Mouse (Mus musculus) cerebellum, postnatal 14 days (tissue): Measurements from ENCODE around the gene Wwtr1.

Source experiments
- DNase-seq, 2 experiments: peaks; one replicate each; pipeline ENCODE4 v3.0.0; 2021; ENCODE audit warnings: mixed read lengths in 2 of 2

Wwtr1 gene

GRCm38 (mm10) chr3:57511816-57512586, 63.7 kb downstream of the Wwtr1 start:
- peak; percentile 14 to 33 for DNase-seq

GRCm38 (mm10) chr3:57509945-57510675, 65.6 kb downstream of the Wwtr1 start:
- DNase-seq = no peak

GRCm38 (mm10) chr3:57505991-57506390, 69.7 kb downstream of the Wwtr1 start:
- peak; percentile 76 to 87 for DNase-seq

- peak; percentile 35 to 40 for DNase-seq
Observed at GRCm38 (mm10) chr3:57504756-57505155, 71.0 kb downstream of the Wwtr1 start.

- DNase-seq = no peak
Observed at GRCm38 (mm10) chr3:57501596-57502220, 74.0 kb downstream of the Wwtr1 start.

GRCm38 (mm10) chr3:57500846-57501245, 74.9 kb downstream of the Wwtr1 start:
- no peak for DNase-seq

- no peak for DNase-seq
Observed at GRCm38 (mm10) chr3:57497791-57498190, 77.9 kb downstream of the Wwtr1 start.

GRCm38 (mm10) chr3:57496428-57496827, 79.3 kb downstream of the Wwtr1 start:
- no peak for DNase-seq

- no peak for DNase-seq
Observed at GRCm38 (mm10) chr3:57487455-57488153, 88.1 kb downstream of the Wwtr1 start.

- DNase-seq = no peak
Observed at GRCm38 (mm10) chr3:57486068-57486467, 89.6 kb downstream of the Wwtr1 start.

- no peak for DNase-seq
Observed at GRCm38 (mm10) chr3:57481981-57482380, 93.7 kb downstream of the Wwtr1 start.

- DNase-seq = no peak
Observed at GRCm38 (mm10) chr3:57480640-57481039, 95.1 kb downstream of the Wwtr1 start.

GRCm38 (mm10) chr3:57474421-57474820, 101.3 kb downstream of the Wwtr1 start:
- DNase-seq = no peak

GRCm38 (mm10) chr3:57472407-57472806, 103.3 kb downstream of the Wwtr1 start:
- peak; percentile 3 to 23 for DNase-seq

- peak; percentile 13 to 43 for DNase-seq
Observed at GRCm38 (mm10) chr3:57470981-57471601, 104.6 kb downstream of the Wwtr1 start.

GRCm38 (mm10) chr3:57470326-57470725, 105.4 kb downstream of the Wwtr1 start:
- DNase-seq = peak; percentile 37 to 53

- no peak for DNase-seq
Observed at GRCm38 (mm10) chr3:57469325-57469724, 106.4 kb downstream of the Wwtr1 start.

- peak in 1 of 2 experiments; percentile 11 for DNase-seq
Observed at GRCm38 (mm10) chr3:57466289-57466688, 109.4 kb downstream of the Wwtr1 start.

- no peak for DNase-seq
Observed at GRCm38 (mm10) chr3:57463302-57463701, 112.4 kb downstream of the Wwtr1 start.

GRCm38 (mm10) chr3:57458652-57459051, 117.1 kb downstream of the Wwtr1 start:
- DNase-seq = no peak

GRCm38 (mm10) chr3:57448445-57448844, 127.3 kb downstream of the Wwtr1 start:
- DNase-seq = peak; percentile 84 to 89

GRCm38 (mm10) chr3:57447889-57448288, 127.8 kb downstream of the Wwtr1 start:
- no peak for DNase-seq
